Mouse (Mus musculus): ENCODE results near the gene Cdc34.

The Cdc34 gene

DNA sequence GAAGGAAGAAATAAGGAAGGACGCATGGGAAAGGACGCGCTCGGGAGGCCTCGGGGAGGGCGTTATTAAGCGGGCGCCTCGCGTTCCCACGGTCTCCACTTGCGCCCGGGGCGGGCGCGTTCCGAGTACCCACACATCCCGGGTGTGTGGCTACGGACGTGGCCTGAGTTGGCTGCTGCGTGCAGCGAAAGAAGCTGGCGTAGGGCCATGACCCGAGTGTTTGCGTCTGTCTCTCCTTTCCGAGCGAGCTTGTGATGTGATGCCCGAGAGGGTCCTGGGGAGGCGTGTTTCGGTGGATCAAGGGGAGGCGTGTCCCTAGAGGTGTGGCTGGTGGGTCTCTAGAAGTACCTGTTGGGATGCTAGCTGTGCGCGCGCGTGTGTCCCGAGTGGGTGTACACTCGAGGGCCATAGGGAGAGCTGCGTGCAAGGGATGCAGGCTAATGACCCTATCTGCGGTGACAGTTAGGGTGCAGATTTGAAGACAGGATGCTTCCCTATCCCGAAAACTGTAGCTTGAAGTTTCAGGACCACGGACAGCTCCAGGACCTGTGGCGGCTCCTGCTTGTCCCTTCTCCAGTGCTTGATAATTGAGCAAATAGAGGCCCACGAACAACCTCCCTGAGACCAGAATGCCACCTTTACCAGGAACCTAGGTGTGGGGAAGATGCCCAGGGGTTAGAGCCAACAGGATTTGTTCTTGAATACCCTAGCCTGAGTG lies 35.8 kb downstream of the Cdc34 start:
- peak; percentile 67 for DNase-seq (ENCODE audit: low spot score)

DNA sequence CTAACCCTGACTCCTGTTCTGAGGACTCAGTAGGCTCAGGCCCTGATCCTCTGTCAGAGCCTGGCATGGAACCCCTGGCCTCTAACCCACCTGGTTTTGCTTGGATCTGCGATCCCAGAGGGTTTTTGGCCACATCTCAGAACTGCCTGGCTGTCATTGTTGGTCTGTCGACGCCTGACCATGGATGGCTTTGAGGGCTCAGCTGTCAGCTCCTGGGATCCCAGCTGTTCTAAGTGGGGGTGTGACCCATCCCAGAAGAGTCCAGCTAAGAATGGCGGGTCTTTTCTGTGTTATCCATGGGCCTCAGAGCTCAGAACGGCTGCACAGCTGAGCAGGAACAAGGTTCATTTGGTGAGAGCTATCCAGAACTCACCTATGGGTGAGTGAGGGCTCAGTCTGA lies 39.1 kb downstream of the Cdc34 start:
- DNase-seq (ENCODE audit: low spot score) = no peak

DNA sequence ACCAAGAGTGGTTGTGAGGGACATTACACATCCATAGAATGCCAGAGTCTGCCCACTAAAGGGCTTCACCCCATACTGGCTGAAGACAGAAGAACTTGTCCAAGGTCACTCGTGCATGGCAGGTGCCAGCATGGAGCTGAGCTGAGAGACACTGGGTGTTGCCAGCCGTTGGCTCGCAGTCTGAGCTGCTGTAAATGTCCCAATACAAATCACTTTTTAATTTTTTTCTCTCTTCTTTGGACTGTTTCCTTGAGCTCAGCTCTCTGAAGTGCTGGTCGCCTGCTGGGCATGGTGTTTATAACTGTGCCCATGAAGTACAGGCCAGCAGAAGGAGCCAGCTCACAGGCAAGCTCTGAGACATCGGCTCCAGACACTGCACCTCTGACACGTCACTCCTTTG lies 41.1 kb downstream of the Cdc34 start:
- no peak for DNase-seq (ENCODE audit: low spot score)

DNA sequence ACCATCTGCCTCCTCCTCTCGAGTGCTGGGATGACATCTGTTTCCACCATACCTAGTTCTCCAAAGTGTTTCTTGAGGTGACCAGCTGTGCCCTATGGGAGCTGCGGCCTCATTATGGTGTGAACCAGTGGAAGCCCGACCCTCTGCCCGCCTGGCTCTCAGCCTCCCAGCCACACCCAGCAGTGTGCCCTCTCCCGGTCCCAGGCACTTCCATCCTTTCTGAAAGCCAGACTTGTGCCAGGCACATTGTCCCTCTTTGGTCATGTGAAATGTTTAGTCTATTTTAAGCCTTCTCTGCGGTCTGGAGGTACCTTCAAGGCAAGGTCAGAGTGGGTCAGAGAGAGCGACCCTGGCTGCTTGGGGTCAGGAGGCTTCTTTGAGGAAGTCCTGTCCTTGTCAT lies 41.7 kb downstream of the Cdc34 start:
- DNase-seq (ENCODE audit: low spot score) = no peak

DNA sequence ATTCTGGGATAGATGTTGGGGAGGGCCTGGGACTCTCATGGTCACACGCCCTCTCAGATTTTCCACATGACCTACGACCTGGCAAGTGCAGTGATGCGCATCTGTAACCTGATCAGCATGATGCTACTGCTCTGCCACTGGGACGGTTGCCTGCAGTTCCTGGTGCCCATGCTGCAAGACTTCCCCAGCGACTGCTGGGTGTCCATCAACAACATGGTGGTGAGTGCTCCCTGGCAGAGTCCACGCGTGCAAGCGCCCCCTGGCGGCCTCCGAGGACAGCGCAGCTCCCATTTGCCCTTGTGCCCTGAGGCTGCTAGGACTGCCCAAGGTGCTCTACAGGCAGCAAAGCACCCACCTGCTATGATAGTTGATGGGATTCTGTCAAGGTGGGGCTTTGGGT lies 44.1 kb downstream of the Cdc34 start:
- no peak for DNase-seq (ENCODE audit: low spot score)

DNA sequence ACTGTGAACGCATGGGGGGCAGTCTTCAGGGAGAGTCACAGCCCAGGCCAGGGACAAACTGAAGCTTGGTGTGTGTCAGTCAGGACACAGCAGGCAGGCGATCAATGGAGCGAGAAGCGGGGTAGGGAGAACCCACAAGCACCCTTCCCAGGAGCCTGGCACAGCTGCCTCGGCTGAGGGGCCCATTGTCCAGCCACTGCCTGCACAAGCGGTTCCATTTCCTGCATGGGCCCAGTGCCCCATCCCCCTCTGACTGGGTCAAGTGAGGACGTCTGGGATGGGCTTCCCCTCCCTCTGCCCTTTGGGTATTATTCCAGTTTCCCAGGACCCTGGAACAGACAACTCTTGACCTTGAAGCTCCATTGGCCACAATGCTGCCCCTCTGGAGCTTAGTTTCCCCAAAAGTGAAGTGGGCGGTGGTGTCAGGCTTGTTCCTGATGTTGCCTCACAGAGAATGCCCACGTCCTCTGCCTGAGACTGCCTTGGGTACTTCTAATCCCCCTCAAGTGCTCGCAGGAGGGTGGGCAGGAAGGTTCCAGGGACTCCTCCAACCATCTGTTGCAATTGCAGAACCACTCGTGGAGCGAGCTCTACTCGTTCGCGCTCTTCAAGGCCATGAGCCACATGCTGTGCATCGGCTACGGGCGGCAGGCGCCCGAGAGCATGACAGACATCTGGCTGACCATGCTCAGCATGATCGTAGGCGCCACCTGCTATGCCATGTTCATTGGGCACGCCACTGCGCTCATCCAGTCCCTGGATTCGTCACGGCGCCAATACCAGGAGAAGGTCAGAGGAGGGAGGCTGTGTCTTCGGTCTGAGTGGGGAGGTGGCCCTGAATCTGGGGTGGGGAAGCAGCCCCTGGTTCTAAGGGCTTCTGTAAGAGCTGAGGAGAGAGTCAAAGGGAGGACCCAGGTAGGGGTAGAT lies 46.6 kb downstream of the Cdc34 start:
- DNase-seq (ENCODE audit: low spot score) = no peak

DNA sequence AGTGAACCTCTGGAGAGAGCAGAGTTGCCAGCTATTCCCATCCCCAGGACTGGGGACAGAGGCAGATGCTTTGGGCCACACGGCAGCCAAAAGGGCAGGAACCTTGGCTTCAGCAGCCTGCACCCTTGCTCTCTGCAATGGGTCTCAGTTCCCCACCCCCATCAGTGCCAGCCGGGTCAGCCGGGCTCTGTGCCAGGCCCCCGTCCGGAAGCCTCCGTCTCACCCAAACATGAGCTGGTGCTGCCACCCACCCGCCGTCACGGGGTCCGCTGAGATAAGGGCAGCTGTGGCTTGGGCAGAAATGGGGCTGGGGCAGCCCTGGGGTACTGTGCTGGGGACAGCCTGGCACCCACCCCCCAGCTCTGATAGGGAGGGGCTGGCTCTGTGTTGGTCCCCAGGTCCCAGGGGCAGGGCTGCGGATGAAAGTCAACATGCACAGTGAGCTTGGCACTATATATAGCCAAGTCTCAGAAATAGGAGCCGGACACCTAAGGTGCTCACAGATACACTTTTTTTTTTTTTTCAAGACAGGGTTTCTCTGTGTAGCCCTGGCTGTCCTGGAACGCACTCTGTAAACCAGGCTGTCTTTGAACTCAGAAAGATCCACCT lies 47.5 kb downstream of the Cdc34 start:
- DNase-seq (ENCODE audit: low spot score) = no peak

DNA sequence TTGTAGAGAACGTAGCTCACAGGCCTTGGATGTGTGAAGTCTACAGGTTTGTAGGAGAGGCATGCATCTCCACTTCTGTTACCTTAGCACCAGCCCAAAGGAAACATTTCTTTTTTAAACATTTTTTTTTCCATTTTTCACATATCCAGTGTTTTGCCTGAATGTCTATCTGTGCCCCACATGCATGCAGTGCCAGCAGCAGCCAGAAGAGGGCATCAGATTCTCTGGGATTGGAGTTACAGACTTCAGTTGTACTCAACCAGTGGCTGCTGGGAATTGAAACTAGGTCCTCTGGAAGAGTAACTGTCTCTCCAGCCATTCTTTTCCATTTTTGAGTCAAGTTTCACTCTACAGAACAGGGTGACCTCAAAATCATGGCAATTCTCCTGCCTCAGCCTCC lies 50.5 kb downstream of the Cdc34 start:
- no peak for DNase-seq (ENCODE audit: low spot score)

DNA sequence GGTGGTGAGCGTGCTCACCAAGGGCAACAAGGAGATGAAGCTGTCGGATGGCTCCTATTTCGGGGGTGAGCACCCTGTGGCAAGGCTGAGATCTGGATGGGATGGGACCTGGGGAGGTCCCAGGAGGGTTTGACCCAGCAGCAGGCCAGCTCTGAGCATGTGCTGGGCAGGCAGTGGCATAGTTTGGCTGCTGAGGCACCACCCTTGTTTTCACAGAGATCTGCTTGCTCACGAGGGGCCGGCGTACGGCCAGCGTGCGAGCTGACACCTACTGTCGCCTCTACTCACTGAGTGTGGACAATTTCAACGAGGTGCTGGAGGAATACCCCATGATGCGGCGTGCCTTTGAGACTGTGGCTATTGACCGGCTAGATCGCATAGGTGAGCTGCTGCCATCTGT lies 51.9 kb downstream of the Cdc34 start:
- DNase-seq (ENCODE audit: low spot score) = no peak

DNA sequence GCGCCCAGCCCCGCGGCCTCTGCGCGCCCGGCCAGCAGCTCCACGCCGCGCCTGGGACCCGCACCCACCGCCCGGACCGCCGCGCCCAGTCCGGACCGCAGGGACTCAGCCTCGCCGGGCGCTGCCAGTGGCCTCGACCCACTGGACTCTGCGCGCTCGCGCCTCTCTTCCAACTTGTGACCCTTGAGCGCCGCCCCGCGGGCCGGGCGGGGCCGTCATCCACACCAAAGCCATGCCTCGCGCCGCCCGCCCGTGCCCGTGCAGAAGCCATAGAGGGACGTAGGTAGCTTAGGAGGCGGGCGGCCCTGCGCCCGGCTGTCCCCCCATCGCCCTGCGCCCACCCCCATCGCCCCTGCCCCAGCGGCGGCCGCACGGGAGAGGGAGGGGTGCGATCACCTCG lies 53.4 kb downstream of the Cdc34 start:
- no peak for DNase-seq (ENCODE audit: low spot score)

DNA sequence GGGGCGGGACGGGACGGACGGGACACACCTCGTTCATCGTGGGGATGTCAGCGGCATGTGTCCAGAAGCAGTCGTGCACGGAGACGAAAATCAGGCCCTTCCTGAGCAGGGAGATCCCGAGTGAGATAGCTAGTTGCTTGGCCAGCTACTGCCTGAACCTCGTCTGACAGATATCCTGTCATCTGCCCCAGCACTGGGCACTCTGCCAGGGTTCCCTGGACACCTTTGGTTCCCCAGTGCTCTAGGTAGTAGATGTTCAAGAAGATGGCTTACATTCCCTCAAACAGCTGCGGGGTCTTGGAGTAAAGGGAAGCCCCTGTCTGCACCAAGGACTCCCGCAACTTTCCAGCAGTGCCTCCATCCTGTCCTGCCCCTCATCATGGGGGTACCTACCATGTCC lies 54.7 kb downstream of the Cdc34 start:
- no peak for DNase-seq (ENCODE audit: low spot score)

All from yolk sac, embryonic 10.5 days (tissue).